Mouse (Mus musculus) adrenal gland, postnatal 25 days (tissue): ENCODE measurements around the gene Fbxw20. TPM values are rescaled to one million over a fixed set of nuclear protein-coding genes. Genes with fewer than 3 reads are reported as not detected.
"Not testable (repeated sequence)": the region's sequence is repeated elsewhere in the genome, so short reads cannot be mapped to it uniquely, and the experiment has no call there.

ENCODE experiments used
- DNase-seq: peaks from one replicate; pipeline ENCODE4 v3.0.0; 2021; ENCODE audit warnings: mixed read lengths
- long read RNA-seq: library from polyadenylated mRNA; stranded (forward); transcript quantifications from one replicate; pipeline ENCODE4 v2.0.0, GENCODE M21; 2021
- total RNA-seq: library from RNA; stranded (reverse); gene quantifications from 2 replicates; pipeline ENCODE4 v1.2.3, GENCODE M21; 2021

Gene Fbxw20
- total RNA-seq, result not detected in 2 replicates
- long read RNA-seq, result 0 reads

GRCm38 (mm10) chr9:109234654-109235053 is at the start of gene Fbxw20:
Gene Fbxw20, minus strand, starts transcription at chr9:109234754.
- no peak for DNase-seq

GRCm38 (mm10) chr9:109263041-109263440 is 28.5 kb upstream of the Fbxw20 start:
- no peak for DNase-seq

DNA sequence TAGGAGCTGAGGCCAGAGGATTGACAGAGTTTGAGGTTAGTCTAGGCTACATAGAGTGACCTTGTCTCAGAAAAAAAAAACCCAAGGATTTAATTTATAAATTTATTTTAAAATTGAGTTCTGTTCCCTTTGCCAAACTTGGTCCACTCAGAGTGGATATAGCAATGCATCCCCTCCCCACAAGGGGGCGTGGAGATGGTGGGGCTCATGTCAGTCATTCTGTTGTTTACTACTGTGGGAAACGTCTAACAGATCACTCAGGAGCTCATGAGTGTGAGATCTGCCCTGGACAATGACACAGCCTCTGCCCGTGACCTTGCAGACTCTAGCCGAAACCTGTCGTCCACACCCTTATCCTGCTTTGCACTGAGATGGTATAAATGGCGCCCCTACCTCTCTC is 16.1 kb downstream of the Fbxw20 start:
- DNase-seq, result peak; percentile 3

DNA sequence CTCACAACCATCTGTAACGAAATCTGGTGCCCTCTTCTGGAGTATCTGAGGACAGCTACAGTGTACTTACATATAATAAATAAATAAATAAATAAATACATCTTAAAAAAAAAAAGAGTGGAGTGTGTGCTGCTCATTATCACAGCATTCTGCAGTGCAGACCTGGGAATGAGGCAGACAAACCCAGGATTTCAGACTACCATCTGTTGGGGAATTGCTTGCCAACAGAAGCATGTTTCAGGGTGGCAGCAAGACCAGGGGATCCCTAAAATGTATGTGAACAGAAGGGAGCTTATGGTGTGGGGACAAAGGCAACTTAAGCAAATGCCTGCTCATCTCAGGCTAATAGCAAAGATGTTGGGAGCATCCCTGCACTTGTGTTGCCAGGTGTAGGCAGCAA is 33.2 kb downstream of the Fbxw20 start:
- not testable (repeated sequence) for DNase-seq

DNA sequence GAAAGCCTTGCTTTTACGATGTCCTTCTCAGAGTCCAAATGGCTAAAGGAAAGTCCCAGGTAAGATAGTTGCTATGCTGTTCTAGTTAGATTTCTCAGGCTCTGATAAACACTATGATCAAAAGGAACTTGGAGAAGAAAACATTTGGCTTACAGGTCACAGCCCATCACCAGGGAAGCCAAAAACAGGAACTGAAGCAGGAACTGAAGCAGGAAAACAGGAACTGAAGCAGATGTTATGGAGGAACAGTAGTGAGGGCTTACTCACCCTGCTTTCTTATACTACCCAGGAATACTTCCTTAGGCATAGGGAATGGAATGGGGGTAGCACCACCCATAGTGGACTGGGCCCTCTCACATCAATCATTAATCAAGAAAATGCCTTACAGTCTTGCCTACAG is 34.2 kb downstream of the Fbxw20 start:
- DNase-seq, result no peak

- DNase-seq, result no peak
Observed at GRCm38 (mm10) chr9:109199353-109199752, 35.2 kb downstream of the Fbxw20 start.

DNA sequence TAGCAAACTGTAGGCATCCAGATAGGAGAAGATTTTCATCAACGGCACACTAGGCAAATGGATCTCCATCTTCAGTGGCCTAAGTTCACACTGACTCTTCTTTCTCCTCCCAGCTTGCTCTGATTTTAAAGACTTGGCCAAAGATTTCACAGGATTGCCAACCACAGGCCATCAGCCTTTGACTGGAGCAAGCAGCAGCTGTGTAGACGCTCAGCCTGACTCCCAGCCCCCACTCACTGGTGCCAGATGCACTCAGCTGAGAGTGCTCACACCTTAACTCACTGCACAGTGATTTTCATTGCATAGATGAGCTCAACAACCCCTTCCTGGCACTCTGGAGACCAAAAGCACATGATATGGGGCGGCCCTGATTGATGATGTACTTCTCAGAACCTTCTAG is 38.7 kb downstream of the Fbxw20 start, which contains the start of gene Fbxw13:
Fbxw13 (minus strand) TSS at position 101 of the 400 bp plus-strand sequence.
- DNase-seq, result not testable (repeated sequence)

- no peak for DNase-seq
Observed at GRCm38 (mm10) chr9:109177208-109177607, 57.3 kb downstream of the Fbxw20 start.

DNA sequence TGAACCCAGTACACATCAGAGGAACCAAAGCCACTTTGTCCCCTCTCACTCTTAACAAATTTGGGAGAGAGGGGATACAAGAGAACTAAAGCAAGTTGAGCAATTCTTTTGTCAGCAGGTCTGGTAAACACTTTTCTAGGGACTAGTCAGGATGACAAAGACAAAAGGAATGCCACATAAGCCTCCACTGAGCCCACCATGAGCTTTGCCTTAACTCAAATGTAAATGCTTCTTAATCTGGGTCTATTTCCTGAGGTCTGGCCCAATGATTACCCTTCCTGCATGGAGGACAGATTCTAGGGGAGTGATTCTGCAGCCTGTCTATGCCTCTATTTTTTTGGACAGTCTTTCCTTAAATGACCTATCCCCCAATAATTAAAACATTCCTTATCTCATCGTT is 58.3 kb downstream of the Fbxw20 start:
- DNase-seq, result no peak

Other genes starting within 250 kb of the Fbxw20 start
- gene Ucn2, start 248.7 kb downstream of the Fbxw20 start, total RNA-seq, result 0.82 TPM in 1 of 2 replicates, not detected in the other
- 4.5 and 6.5 TPM in 2 replicates for gene Pfkfb4, start 243.0 kb downstream of the Fbxw20 start, total RNA-seq
- 119 TPM in 2 replicates for gene Shisa5, start 196.2 kb downstream of the Fbxw20 start, total RNA-seq
- 18.8 and 23.3 TPM in 2 replicates for gene Trex1, start 175.0 kb downstream of the Fbxw20 start, total RNA-seq
- gene Atrip, start 160.6 kb downstream of the Fbxw20 start, total RNA-seq, result 18.1 and 20.5 TPM in 2 replicates
- gene Ccdc51, start 152.3 kb downstream of the Fbxw20 start, total RNA-seq, result 15.7 and 21.0 TPM in 2 replicates
- 370 and 418 TPM in 2 replicates for gene Tma7, start 152.2 kb downstream of the Fbxw20 start, total RNA-seq
- 122 and 223 TPM in 2 replicates for gene Plxnb1, start 139.4 kb downstream of the Fbxw20 start, total RNA-seq
- not detected in 2 replicates for gene Fbxw21, start 72.7 kb downstream of the Fbxw20 start, total RNA-seq
- gene Fbxw13, start 38.8 kb downstream of the Fbxw20 start, total RNA-seq, result not detected in 2 replicates
- not detected in 2 replicates for gene Fbxw14, start 52.9 kb upstream of the Fbxw20 start, total RNA-seq
- not detected in 2 replicates for gene Fbxw28, start 104.9 kb upstream of the Fbxw20 start, total RNA-seq
- not detected in 2 replicates for gene Fbxw22, start 169.5 kb upstream of the Fbxw20 start, total RNA-seq
- not detected in 2 replicates for gene Fbxw16, start 214.4 kb upstream of the Fbxw20 start, total RNA-seq